Mouse (Mus musculus): ENCODE data around the gene Prmt9.

DNA sequence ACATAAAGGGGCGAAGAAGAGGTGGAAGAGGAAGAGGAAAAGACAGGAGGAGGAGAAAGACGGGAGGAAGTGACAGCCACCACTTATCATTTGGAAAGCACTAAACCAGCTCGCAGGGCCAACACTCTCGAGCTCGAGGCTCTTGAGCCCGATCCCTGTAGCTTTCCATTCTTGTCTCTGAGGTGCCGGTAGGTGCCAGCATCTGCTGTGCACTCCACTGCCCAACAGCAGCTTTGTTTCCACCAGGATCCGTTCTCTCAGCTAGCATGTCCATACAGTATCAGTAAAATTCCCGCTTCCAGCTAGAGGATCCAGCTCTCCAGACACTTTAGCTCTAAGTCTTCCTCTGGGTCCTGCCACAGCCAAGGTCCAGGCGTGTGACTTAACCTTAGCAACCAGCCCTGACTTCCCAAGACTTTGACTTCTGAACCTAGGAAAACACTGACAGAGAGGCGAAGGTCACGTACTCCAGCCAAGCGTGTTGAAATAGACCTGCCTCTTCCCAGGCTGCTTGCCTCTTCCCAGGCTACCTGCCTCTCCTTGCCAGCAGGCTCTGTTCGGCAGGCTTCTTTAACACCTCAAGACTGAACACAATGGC lies 25.1 kb upstream of the Prmt9 start:
- TF ChIP-seq POLR2A (IDR thresholded peaks at IDR 0.05; ENCODE audit: borderline replicate concordance, extremely low read depth, insufficient read depth, insufficient read length, poor library complexity, severe bottlenecking) (no peak), CTCF (IDR thresholded peaks at IDR 0.05; ENCODE audit: borderline replicate concordance, extremely low read depth, insufficient read depth, insufficient read length) (no peak)

Measured in brain, embryonic 14.5 days (tissue).